ENCODE assay signal across 12 mouse cellular contexts in the genomic region with DNA sequence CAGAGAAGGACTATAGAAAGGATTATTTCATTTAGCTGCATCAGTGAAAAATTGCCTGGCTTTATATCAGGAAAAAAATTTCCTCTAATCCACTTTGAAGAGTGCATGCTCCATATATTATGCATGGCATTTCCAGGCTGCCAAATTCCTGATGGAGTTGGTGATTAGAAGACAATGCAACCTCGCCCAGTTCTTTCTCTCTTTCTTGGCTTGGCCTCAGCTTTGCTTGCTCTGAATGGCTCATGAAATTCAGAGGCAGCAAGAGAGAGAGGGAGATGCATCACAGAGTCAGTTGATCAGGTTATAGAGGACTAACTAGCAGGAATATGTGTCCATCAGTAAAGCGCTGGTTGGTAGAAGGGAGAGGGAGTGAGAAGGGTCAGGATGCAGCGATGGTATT.
"Had no signal": no experiment of that assay in that cellular context is flagged by ENCODE, and none has a peak within 500 bp of the region (broad histone marks: within the 10 kb centered on the region; RNA-seq: fewer than 3 reads in every experiment).

No protein-coding gene starts in this region.

- H3K4me1 ChIP-seq: limb, embryonic 10.5 days; liver, embryonic 15.5 days; stomach, embryonic 15.5 days had no signal

- DNase-seq: kidney, postnatal 25 days; lung, adult 2 months; lung, postnatal 36 days; right cerebral cortex, postnatal 14 days; thymus, adult 2 months; thymus, postnatal 25 days had no signal

- H3K9ac ChIP-seq: liver, embryonic 15.5 days; stomach, embryonic 15.5 days had no signal

- H3K4me2 ChIP-seq: liver, embryonic 11.5 days; liver, embryonic 15.5 days; stomach, embryonic 15.5 days had no signal

- H3K36me3 ChIP-seq: limb, embryonic 10.5 days; liver, embryonic 15.5 days; stomach, embryonic 15.5 days had no signal

- H3K27ac ChIP-seq: left cerebral cortex, adult 2 months; limb, embryonic 10.5 days; liver, embryonic 15.5 days; stomach, embryonic 15.5 days had no signal

- H3K9me3 ChIP-seq: limb, embryonic 10.5 days; liver, embryonic 15.5 days; stomach, embryonic 15.5 days had no signal

- H3K4me3 ChIP-seq: left cerebral cortex, adult 2 months; limb, embryonic 10.5 days; liver, embryonic 15.5 days; stomach, embryonic 15.5 days had no signal

- H3K27me3 ChIP-seq: liver, embryonic 15.5 days; stomach, embryonic 15.5 days had no signal

- ATAC-seq: lung, postnatal 0 days had no signal
